Mouse (Mus musculus) embryonic facial prominence, embryonic 13.5 days (tissue): Measurements from ENCODE around the gene Cdc42ep5. TPM values are rescaled to one million over a fixed set of nuclear protein-coding genes. Genes with fewer than 3 reads are reported as not detected.
"Not testable (repeated sequence)": the region's sequence is repeated elsewhere in the genome, so short reads cannot be mapped to it uniquely, and the experiment has no call there.

Experiments used
- ATAC-seq: fragments of 200-750 bp; cut with Nextera tagmentation; 2 replicates; pipeline ENCODE4 v1.8.0; 2017; ENCODE audit warnings: low read depth; ENCODE audit not compliant: insufficient number of reproducible peaks, insufficient read depth, low FRiP score, low TSS enrichment
- H3K27ac ChIP-seq: fragments of 300-500 bp; sonication (generic); 2 replicates; pipeline ENCODE4 v1.5.1; 2015; ENCODE audit warnings: moderate library complexity, mild to moderate bottlenecking, inconsistent platforms
- H3K27me3 ChIP-seq: fragments of 300-500 bp; sonication (generic); 2 replicates; pipeline ENCODE4 v1.6.1; 2015; ENCODE audit warnings: mild to moderate bottlenecking, inconsistent platforms
- H3K36me3 ChIP-seq: fragments of 300-500 bp; sonication (generic); 2 replicates; pipeline ENCODE4 v1.6.1; 2015; ENCODE audit warnings: mild to moderate bottlenecking, inconsistent platforms
- H3K4me1 ChIP-seq: fragments of 300-500 bp; sonication (generic); 2 replicates; pipeline ENCODE4 v1.6.1; 2015; ENCODE audit warnings: inconsistent platforms
- H3K4me2 ChIP-seq: fragments of 300-500 bp; sonication (generic); 2 replicates; pipeline ENCODE4 v1.6.1; 2015; ENCODE audit warnings: moderate library complexity, mild to moderate bottlenecking, inconsistent platforms
- H3K4me3 ChIP-seq: fragments of 300-500 bp; sonication (generic); 2 replicates; pipeline ENCODE4 v1.5.1; 2015; ENCODE audit warnings: mild to moderate bottlenecking, inconsistent platforms
- H3K9ac ChIP-seq: fragments of 300-500 bp; sonication (generic); 2 replicates; pipeline ENCODE4 v1.6.1; 2015; ENCODE audit warnings: mild to moderate bottlenecking, inconsistent platforms
- H3K9me3 ChIP-seq: fragments of 300-500 bp; sonication (generic); 2 replicates; pipeline ENCODE4 v1.6.1; 2016; ENCODE audit warnings: inconsistent platforms
- whole genome bisulfite sequencing: fragments of 180-500 bp; shearing (Covaris S2); methylation state at CpG from one replicate; pipeline ENCODE4 v1.1.7; 2015; ENCODE audit warnings: mixed read lengths; 5-methylcytosine and 5-hydroxymethylcytosine counted together
- polyA plus RNA-seq: library from polyadenylated mRNA; unstranded; fragments of >200 nt; fragmentation: Nextera tagmentation; extraction: Ambion mirVana; gene quantifications from 2 replicates; pipeline ENCODE4 v1.2.1, GENCODE M21; 2015

Cdc42ep5 gene
- 66.7 and 71.0 TPM in 2 replicates for polyA plus RNA-seq

DNA sequence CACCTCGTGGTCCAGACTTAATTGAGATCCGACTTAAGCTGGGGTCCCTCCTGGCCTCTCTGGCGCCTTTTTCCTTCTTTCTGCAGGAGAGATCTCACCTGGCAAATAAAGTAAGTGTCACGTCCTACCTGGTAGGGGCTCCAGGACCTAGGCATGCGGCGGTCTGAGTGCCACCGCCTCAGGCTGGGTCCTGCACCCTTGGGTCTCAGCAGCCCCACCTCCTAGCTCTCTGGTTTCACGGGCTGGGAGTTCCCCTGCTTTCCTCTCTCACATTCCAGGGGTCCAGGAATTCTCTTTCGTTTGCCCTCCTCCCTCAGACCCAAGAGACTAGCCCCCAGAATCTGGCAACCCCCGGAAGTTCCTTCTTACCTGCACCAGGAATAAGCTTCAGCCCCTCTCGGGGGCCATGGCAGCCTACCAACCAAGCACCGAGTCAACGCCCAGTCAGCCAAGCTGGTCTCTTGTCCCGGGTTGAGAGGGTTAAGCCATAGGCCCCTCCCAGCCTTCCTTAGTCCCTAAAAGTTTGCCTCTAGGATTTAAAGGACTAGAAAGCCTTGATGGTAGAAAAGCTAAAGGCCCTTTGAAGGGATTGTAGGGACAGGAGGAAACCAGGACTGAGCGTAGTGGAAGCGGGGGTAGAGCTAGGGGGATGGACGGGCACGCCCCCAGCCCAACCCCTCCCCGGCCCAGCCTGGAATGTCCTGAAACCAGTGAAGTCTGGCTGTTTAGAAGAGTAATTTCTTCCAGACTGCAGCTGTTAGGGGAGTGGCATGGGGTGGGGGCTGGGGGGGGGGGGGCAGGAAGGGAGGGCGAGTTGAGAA is at the start of gene Cdc42ep5:
Gene Cdc42ep5, minus strand, starts transcription at position 771 of the 821 bp plus-strand sequence.
- H3K4me3 ChIP-seq = peak within 1 kb of the TSS; percentile 69
- no peaks in the 10 kb centered on the region for H3K27me3 ChIP-seq
- H3K4me2 ChIP-seq = peak within 1 kb of the TSS; percentile 88
- H3K9ac ChIP-seq = peak within 1 kb of the TSS; percentile 76
- no peaks in the 10 kb centered on the region for H3K9me3 ChIP-seq
- 0 out of 2 replicates have a peak, but pooled peaks cover 4% of the 10 kb centered on the region for H3K36me3 ChIP-seq
- 0% methylated on average over 19 of the region's 20 CpGs for WGBS
- peak; percentile 90 for ATAC-seq
- peak within 1 kb of the TSS; percentile 91 for H3K27ac ChIP-seq
- H3K4me1 ChIP-seq = peaks cover 21% of the 10 kb centered on the region

- not testable (repeated sequence) for H3K36me3 ChIP-seq, H3K4me1 ChIP-seq, H3K27me3 ChIP-seq, H3K9ac ChIP-seq, ATAC-seq, H3K4me2 ChIP-seq, H3K27ac ChIP-seq, H3K9me3 ChIP-seq, H3K4me3 ChIP-seq
Observed at GRCm38 (mm10) chr7:4213436-4213835, 48.8 kb upstream of the Cdc42ep5 start.

DNA sequence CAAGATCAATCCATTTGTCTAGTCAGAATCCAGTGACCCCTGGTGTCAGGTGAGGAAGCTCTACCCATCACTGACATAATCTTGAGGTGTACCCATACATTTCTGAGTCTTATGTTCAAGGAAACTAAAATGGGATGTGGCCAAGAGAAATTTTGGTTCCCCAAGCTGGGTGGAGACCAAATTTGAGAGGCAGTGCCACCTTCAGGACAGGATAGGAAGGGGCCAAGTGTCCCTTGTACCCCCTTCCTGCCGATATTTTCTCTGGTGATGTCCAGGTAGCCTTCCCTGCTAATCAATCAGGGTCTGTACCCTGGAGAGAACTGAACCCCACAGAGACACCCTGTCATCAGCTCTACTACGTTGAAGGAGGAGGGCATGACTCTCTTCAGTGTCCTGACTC is 44.0 kb upstream of the Cdc42ep5 start:
- Histone ChIP-seq H3K9ac (no peak overlapping the region), H3K27ac (no peak overlapping the region), H3K4me3 (no peak overlapping the region), H3K27me3 (no peaks in the 10 kb centered on the region), H3K36me3 (no peaks in the 10 kb centered on the region), H3K4me2 (no peak overlapping the region), H3K4me1 (no peaks in the 10 kb centered on the region), H3K9me3 (no peaks in the 10 kb centered on the region; the same call in 1 of the 2 replicates)
- no peak for ATAC-seq
- 42% methylated on average over 2 of the region's 2 CpGs for WGBS

- H3K27ac ChIP-seq = no peak overlapping the region
- no peaks in the 10 kb centered on the region for H3K36me3 ChIP-seq
- no peaks in the 10 kb centered on the region; the same call in 1 of the 2 replicates for H3K9me3 ChIP-seq
- no peak overlapping the region for H3K4me2 ChIP-seq
- no peak overlapping the region for H3K4me3 ChIP-seq
- 79% methylated on average over 1 of the region's 1 CpGs for WGBS
- no peaks in the 10 kb centered on the region for H3K27me3 ChIP-seq
- ATAC-seq = no peak
- no peak overlapping the region for H3K9ac ChIP-seq
- H3K4me1 ChIP-seq = no peaks in the 10 kb centered on the region
Observed at GRCm38 (mm10) chr7:4207126-4207525, 42.5 kb upstream of the Cdc42ep5 start.

- H3K9me3 ChIP-seq = no peaks in the 10 kb centered on the region
- no peak overlapping the region for H3K4me2 ChIP-seq
- H3K4me3 ChIP-seq = no peak overlapping the region
- WGBS = 39% methylated on average over 3 of the region's 3 CpGs
- no peaks in the 10 kb centered on the region for H3K36me3 ChIP-seq
- no peak overlapping the region for H3K9ac ChIP-seq
- no peak overlapping the region for H3K27ac ChIP-seq
- H3K27me3 ChIP-seq = no peaks in the 10 kb centered on the region
- no peak for ATAC-seq
- no peaks in the 10 kb centered on the region for H3K4me1 ChIP-seq
Observed at GRCm38 (mm10) chr7:4178438-4178837, 13.8 kb upstream of the Cdc42ep5 start.

DNA sequence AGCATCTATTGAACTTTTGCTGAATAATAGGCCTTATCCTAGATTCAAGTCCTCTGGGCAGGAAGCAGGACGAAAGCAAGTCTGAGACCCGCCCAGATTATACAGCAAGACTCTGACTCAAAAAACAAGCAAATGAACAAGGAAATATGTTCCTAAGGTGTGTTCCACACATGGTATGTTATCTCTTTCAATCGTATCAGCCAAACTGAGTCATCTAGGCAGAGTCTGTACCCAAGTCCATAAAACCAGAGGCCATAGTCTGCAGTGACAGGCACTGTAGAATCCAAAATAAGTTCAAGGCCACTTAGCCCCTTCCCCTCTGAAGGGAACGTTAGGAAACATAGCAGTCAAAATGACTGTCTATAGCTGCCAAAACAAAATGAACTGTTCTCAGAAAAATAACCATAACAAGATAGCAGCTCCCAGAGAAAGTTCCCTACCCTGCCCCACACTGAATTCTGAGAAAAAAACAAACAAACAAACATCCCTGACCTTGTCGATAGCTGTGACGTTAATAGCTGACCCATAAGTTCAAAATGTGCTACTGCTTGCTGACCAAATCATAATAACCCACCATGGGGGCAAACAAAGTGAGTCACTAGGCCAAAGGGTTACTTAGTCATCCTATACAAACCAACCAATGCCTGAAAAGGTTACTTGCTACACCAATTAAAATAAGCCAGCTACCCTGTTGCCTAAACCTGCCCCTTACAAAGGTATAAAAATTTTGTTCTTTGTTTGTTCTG is 5.7 kb upstream of the Cdc42ep5 start:
- Histone ChIP-seq H3K4me1 (peaks cover 2% of the 10 kb centered on the region), H3K27me3 (no peaks in the 10 kb centered on the region), H3K9ac (no peak overlapping the region), H3K9me3 (no peaks in the 10 kb centered on the region), H3K27ac (no peak overlapping the region), H3K36me3 (no peaks in the 10 kb centered on the region), H3K4me2 (no peak overlapping the region), H3K4me3 (no peak overlapping the region)
- ATAC-seq = no peak
- 81% methylated on average over 6 of the region's 6 CpGs for WGBS

GRCm38 (mm10) chr7:4167098-4167497 is 2.4 kb upstream of the Cdc42ep5 start:
- no peak overlapping the region for H3K9ac ChIP-seq
- no peak overlapping the region for H3K4me3 ChIP-seq
- no peaks in the 10 kb centered on the region for H3K27me3 ChIP-seq
- no peak overlapping the region for H3K27ac ChIP-seq
- H3K4me2 ChIP-seq = no peak overlapping the region
- ATAC-seq = no peak
- peaks cover 21% of the 10 kb centered on the region for H3K4me1 ChIP-seq
- no peaks in the 10 kb centered on the region for H3K36me3 ChIP-seq
- H3K9me3 ChIP-seq = no peaks in the 10 kb centered on the region

GRCm38 (mm10) chr7:4165286-4165685 is 626 bp upstream of the Cdc42ep5 start:
- WGBS = 13% methylated on average over 3 of the region's 3 CpGs
- Histone ChIP-seq H3K4me3 (peak overlapping the region; percentile 69), H3K9me3 (no peaks in the 10 kb centered on the region), H3K4me2 (peak overlapping the region; percentile 88), H3K36me3 (0 out of 2 replicates have a peak, but pooled peaks cover 4% of the 10 kb centered on the region), H3K4me1 (peaks cover 21% of the 10 kb centered on the region), H3K9ac (peak overlapping the region; percentile 11; the same call in 1 of the 2 replicates), H3K27me3 (no peaks in the 10 kb centered on the region), H3K27ac (peak overlapping the region; percentile 91)
- no peak for ATAC-seq

DNA sequence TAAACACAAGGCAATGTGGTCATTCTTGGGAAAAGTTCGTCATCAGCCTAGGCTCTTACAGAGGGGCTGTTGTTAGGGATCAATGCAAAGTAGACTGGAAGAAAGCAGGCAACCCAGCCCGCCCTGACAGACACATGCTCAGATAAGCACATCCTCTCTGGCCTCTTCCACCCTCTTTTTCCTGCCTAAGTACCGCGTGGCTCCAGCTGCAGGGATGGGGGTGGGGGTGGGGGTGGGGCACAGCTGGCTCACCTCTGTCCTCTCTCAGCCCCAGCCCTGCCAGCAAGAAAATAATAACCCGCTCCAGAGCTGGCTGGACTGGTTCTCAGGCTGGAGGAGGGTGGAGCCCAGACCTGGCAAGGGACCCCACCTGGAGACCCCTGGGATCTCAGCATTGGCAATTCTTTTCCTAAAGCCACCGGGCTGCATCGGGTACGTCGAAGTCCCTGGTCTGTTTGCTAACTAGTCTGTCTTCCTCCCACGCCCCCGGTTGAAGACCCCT is 1.0 kb downstream of the Cdc42ep5 start:
- H3K9me3 ChIP-seq = no peaks in the 10 kb centered on the region
- peak; percentile 59; the same call in 1 of the 2 replicates for ATAC-seq
- H3K4me1 ChIP-seq = peaks cover 21% of the 10 kb centered on the region
- H3K27me3 ChIP-seq = no peaks in the 10 kb centered on the region
- 0 out of 2 replicates have a peak, but pooled peaks cover 4% of the 10 kb centered on the region for H3K36me3 ChIP-seq
- H3K27ac ChIP-seq = peak overlapping the region; percentile 91
- H3K9ac ChIP-seq = peak overlapping the region; percentile 76
- 2% methylated on average over 11 of the region's 11 CpGs for WGBS
- H3K4me2 ChIP-seq = peak overlapping the region; percentile 88
- H3K4me3 ChIP-seq = peak overlapping the region; percentile 69

DNA sequence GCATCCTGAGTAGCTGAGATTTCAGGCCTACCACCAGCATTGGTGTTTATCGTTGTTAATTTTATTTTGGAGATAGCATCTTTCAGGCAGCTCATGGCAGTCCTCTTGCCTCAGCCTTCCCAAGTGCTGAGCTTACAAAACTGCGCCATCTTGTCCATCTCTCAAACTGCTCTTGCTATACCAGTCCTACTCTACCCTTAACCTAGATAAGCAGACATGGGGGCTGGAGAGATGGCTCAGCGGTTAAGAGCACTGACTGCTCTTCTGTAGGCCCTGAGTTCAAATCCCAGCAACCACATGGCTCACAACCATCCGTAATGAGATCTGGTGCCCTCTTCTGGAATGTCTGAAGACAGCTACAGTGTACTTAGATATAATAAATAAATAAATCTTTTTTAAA is 3.1 kb downstream of the Cdc42ep5 start:
- not testable (repeated sequence) for H3K36me3 ChIP-seq, H3K4me2 ChIP-seq, H3K4me3 ChIP-seq, H3K27me3 ChIP-seq, H3K9ac ChIP-seq, ATAC-seq, H3K27ac ChIP-seq, H3K9me3 ChIP-seq
- H3K4me1 ChIP-seq = peaks cover 21% of the 10 kb centered on the region
- 89% methylated on average over 4 of the region's 4 CpGs for WGBS

DNA sequence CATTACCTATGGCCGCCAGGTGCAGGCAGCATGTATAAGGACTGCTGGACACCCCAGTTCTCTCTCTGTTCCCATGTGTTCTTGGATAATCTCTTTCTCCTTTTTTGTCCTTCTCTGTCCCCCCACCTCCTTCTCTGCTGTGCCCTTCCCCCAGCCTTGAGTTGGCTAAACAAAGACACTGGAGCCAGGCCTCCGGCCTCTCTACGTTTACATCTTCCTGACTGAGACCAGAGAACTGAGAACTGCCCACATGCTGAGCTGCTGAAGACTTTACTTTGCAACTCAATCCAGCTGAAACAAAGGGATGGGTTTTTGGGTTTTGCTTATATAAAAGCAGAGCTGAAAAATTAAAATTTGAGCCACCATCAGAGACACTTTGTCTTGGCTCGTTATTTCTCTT is 9.7 kb downstream of the Cdc42ep5 start:
- Histone ChIP-seq H3K27me3 (peaks cover 11% of the 10 kb centered on the region), H3K9me3 (no peaks in the 10 kb centered on the region), H3K27ac (no peak overlapping the region), H3K36me3 (peaks cover 8% of the 10 kb centered on the region), H3K4me1 (peaks cover 8% of the 10 kb centered on the region), H3K4me3 (no peak overlapping the region), H3K4me2 (no peak overlapping the region), H3K9ac (no peak overlapping the region)
- ATAC-seq = no peak
- WGBS = 56% methylated on average over 4 of the region's 4 CpGs
